Comparison of ENCODE assay signal across 24 mouse cellular contexts in the genomic region with DNA sequence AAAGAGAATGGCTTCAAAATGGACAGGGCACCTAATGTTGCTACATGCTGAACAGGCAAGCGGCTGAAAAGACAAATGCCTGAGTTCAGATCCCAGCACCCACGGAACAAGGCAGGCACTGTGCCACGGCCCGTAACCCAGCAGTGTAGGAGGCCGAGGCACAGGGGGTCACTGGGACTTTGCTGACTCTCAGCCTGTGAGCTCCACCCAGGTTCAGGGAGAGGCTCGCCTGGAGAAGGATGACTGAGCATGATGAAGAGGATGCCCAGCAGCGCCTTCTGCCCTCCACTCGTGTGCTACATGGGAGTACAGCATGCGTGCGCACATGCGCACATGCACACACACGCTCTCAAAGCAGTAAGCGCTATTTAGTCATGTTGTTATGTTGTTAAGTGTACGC. TPM values are rescaled to one million over a fixed set of nuclear protein-coding genes. Genes with fewer than 3 reads are reported as not detected.
DNase-seq lines count a peak whose midpoint lies in the region; ATAC-seq and TF ChIP-seq lines count a peak whose summit lies in the region.
"Had no signal": no experiment of that assay in that cellular context is flagged by ENCODE, and none has a peak within 500 bp of the region (broad histone marks: within the 10 kb centered on the region; RNA-seq: fewer than 3 reads in every experiment).

No protein-coding gene starts in this region.

- no peak overlapping the region for H3K4me3 ChIP-seq in hindbrain, postnatal 0 days (ENCODE audit: low read length)
- no peak overlapping the region for H3K4me3 ChIP-seq in hindbrain, embryonic 16.5 days (ENCODE audit: low read length)
- H3K4me3 ChIP-seq in ES-Bruce4 (ENCODE audit: low read depth, low read length), result peak overlapping the region; percentile 24
- H3K4me3 ChIP-seq in liver, embryonic 15.5 days (replicated peaks), result no peak overlapping the region
- H3K4me3 ChIP-seq: hindbrain, embryonic 13.5 days; limb, embryonic 15.5 days; midbrain, embryonic 13.5 days had no signal

- no peaks in the 10 kb centered on the region for H3K36me3 ChIP-seq in hindbrain, postnatal 0 days (ENCODE audit: insufficient read depth, low read length)
- H3K36me3 ChIP-seq in hindbrain, embryonic 16.5 days (ENCODE audit: control insufficient read depth, insufficient read depth, low read length), result no peaks in the 10 kb centered on the region
- no peaks in the 10 kb centered on the region for H3K36me3 ChIP-seq in ES-Bruce4 (ENCODE audit: control insufficient read depth, insufficient read depth, low read length, poor library complexity, severe bottlenecking)
- no peaks in the 10 kb centered on the region for H3K36me3 ChIP-seq in liver, embryonic 15.5 days (replicated peaks)
- H3K36me3 ChIP-seq: G1E; hindbrain, embryonic 13.5 days; limb, embryonic 15.5 days; midbrain, embryonic 13.5 days had no signal

- H3K27ac ChIP-seq in hindbrain, postnatal 0 days, result no peak overlapping the region
- H3K27ac ChIP-seq in hindbrain, embryonic 16.5 days (ENCODE audit: low read depth, low read length), result no peak overlapping the region
- H3K27ac ChIP-seq in ES-Bruce4 (ENCODE audit: insufficient read depth, low read length), result no peak overlapping the region
- H3K27ac ChIP-seq in liver, embryonic 15.5 days (replicated peaks), result no peak overlapping the region
- H3K27ac ChIP-seq: hindbrain, embryonic 13.5 days; limb, embryonic 15.5 days; midbrain, embryonic 13.5 days; stomach, postnatal 0 days had no signal

- DNase-seq in hindbrain, postnatal 0 days (ENCODE audit: low spot score), result no peak
- DNase-seq in liver, result peak; percentile 67
- no peak for DNase-seq in left cerebral cortex, adult 8-10 months (ENCODE audit: low spot score in 2 of 2)
- no peak for DNase-seq in kidney, postnatal 14 days
- DNase-seq in adrenal gland, adult 2 months, result no peak
- DNase-seq: adrenal gland, postnatal 14 days; cerebellum, adult 8-10 months; gastrocnemius, postnatal 36 days; heart, postnatal 36 days; kidney, postnatal 4 days; layer of hippocampus, adult 9-11 months; left cerebral cortex, postnatal 4 days; right cerebral cortex, postnatal 14 days had no signal

- no peak overlapping the region for H3K4me2 ChIP-seq in hindbrain, postnatal 0 days (ENCODE audit: low read depth, low read length)
- no peak overlapping the region for H3K4me2 ChIP-seq in hindbrain, embryonic 16.5 days (ENCODE audit: low read length)
- no peak overlapping the region for H3K4me2 ChIP-seq in liver, embryonic 15.5 days
- H3K4me2 ChIP-seq: hindbrain, embryonic 13.5 days; limb, embryonic 15.5 days; midbrain, embryonic 13.5 days had no signal

- TF ChIP-seq CTCF in hindbrain, postnatal 0 days (IDR thresholded peaks at IDR 0.05; ENCODE audit: low read depth), result no peak
- no peak for TF ChIP-seq CTCF in ES-Bruce4 (IDR thresholded peaks at IDR 0.05; ENCODE audit: low read depth, low read length)

- no peak for TF ChIP-seq POLR2A in ES-Bruce4 (IDR thresholded peaks at IDR 0.05; ENCODE audit: insufficient read depth, low read length)

- H3K4me1 ChIP-seq in hindbrain, postnatal 0 days (ENCODE audit: insufficient read depth, low read length), result no peaks in the 10 kb centered on the region
- no peaks in the 10 kb centered on the region for H3K4me1 ChIP-seq in hindbrain, embryonic 16.5 days (ENCODE audit: control insufficient read depth, insufficient read depth, low read depth, low read length)
- no peaks in the 10 kb centered on the region for H3K4me1 ChIP-seq in ES-Bruce4 (ENCODE audit: control insufficient read depth, insufficient read depth, low read length)
- H3K4me1 ChIP-seq in liver, embryonic 15.5 days (replicated peaks), result peaks cover 17% of the 10 kb centered on the region
- H3K4me1 ChIP-seq: hindbrain, embryonic 13.5 days; limb, embryonic 15.5 days; midbrain, embryonic 13.5 days had no signal

- WGBS in hindbrain, postnatal 0 days, result 85% methylated on average over 14 of the region's 14 CpGs
- whole genome bisulfite sequencing in hindbrain, embryonic 16.5 days, result 86% methylated on average over 14 of the region's 14 CpGs
- 80% methylated on average over 14 of the region's 14 CpGs for WGBS in liver, embryonic 15.5 days (ENCODE audit: insufficient replicate concordance)

- 0 out of 2 replicates have a peak, but pooled peaks have one; percentile 38 for ATAC-seq in hindbrain, postnatal 0 days
- ATAC-seq in hindbrain, embryonic 16.5 days, result no peak
- ATAC-seq in liver, embryonic 15.5 days (ENCODE audit: insufficient read depth), result peak; percentile 75; the same call in 1 of the 2 replicates
- ATAC-seq: activated CD4-positive, CD25-positive, alpha-beta regulatory T cell, adult 4 months; lung, postnatal 0 days; midbrain, embryonic 13.5 days; Patski had no signal

- no peaks in the 10 kb centered on the region for H3K9me3 ChIP-seq in hindbrain, postnatal 0 days (ENCODE audit: low read length)
- H3K9me3 ChIP-seq in hindbrain, embryonic 16.5 days (ENCODE audit: control insufficient read depth, low read length), result no peaks in the 10 kb centered on the region
- no peaks in the 10 kb centered on the region for H3K9me3 ChIP-seq in ES-Bruce4 (replicated peaks; ENCODE audit: control insufficient read depth, insufficient read depth, low read length, poor library complexity, severe bottlenecking)
- H3K9me3 ChIP-seq in liver, embryonic 15.5 days (replicated peaks), result no peaks in the 10 kb centered on the region
- H3K9me3 ChIP-seq: G1E; hindbrain, embryonic 13.5 days; limb, embryonic 15.5 days; midbrain, embryonic 13.5 days had no signal

- no peak for TF ChIP-seq EP300 in ES-Bruce4 (IDR thresholded peaks at IDR 0.05; ENCODE audit: insufficient read depth, low read depth, low read length)

- no peaks in the 10 kb centered on the region for H3K27me3 ChIP-seq in hindbrain, postnatal 0 days (ENCODE audit: insufficient read depth, low read length)
- H3K27me3 ChIP-seq in hindbrain, embryonic 16.5 days (replicated peaks; ENCODE audit: control insufficient read depth, insufficient read depth, low read length), result no peaks in the 10 kb centered on the region
- H3K27me3 ChIP-seq in ES-Bruce4 (ENCODE audit: control insufficient read depth, insufficient read depth, low read length, poor library complexity, severe bottlenecking), result no peaks in the 10 kb centered on the region; the same call in 1 of the 2 replicates
- no peaks in the 10 kb centered on the region for H3K27me3 ChIP-seq in liver, embryonic 15.5 days
- H3K27me3 ChIP-seq: hindbrain, embryonic 13.5 days; limb, embryonic 15.5 days; midbrain, embryonic 13.5 days; Patski had no signal

- no peak overlapping the region for H3K9ac ChIP-seq in hindbrain, postnatal 0 days (replicated peaks; ENCODE audit: low read length)
- H3K9ac ChIP-seq in hindbrain, embryonic 16.5 days (ENCODE audit: low read depth, low read length), result no peak overlapping the region
- no peak overlapping the region for H3K9ac ChIP-seq in ES-Bruce4 (ENCODE audit: low read depth, poor library complexity, severe bottlenecking)
- H3K9ac ChIP-seq in liver, embryonic 15.5 days, result no peak overlapping the region
- H3K9ac ChIP-seq: hindbrain, embryonic 13.5 days; limb, embryonic 15.5 days; midbrain, embryonic 13.5 days had no signal

RNA-seq across cellular contexts. Expression of a gene that starts 3.2 kb away (rescaled TPM):
- 8.1 and 13.5 TPM in 2 replicates for total RNA-seq in hindbrain, postnatal 0 days (2014; rRNA removed)
- polyA plus RNA-seq in hindbrain, postnatal 0 days (2015; fragmentation: Nextera tagmentation; extraction: Ambion mirVana), result 3.8 and 3.9 TPM in 2 replicates
- polyA plus RNA-seq in hindbrain, embryonic 16.5 days (2015; fragmentation: Nextera tagmentation; extraction: Ambion mirVana), result 2.9 and 3.0 TPM in 2 replicates
- 0.26 and 0.58 TPM in 2 replicates for polyA plus RNA-seq in ES-Bruce4 (2011; ENCODE audit: insufficient read depth, insufficient read length, low read depth, missing spikeins)
- 14.9 and 15.4 TPM in 2 replicates for polyA plus RNA-seq in liver, embryonic 15.5 days (2015; fragmentation: Nextera tagmentation; extraction: Ambion mirVana)
- 10 to 100 TPM; 35.0 to 49.8 (median 43.9) TPM for total RNA-seq in left cerebral cortex, adult 8-10 months (2022)
- total RNA-seq in adrenal gland, adult 2 months (2021), result 10 to 100 TPM; 32.0 to 56.3 TPM
- polyA plus RNA-seq in adrenal gland, adult 2 months (2012; rRNA removed), result 7.8 TPM in 2 replicates

RNA-seq across cellular contexts. Expression of a gene that starts 11.9 kb away (rescaled TPM):
- total RNA-seq in hindbrain, postnatal 0 days (2014; rRNA removed), result 26.6 and 30.3 TPM in 2 replicates
- 35.3 and 39.5 TPM in 2 replicates for polyA plus RNA-seq in hindbrain, postnatal 0 days (2015; fragmentation: Nextera tagmentation; extraction: Ambion mirVana)
- 41.3 and 44.8 TPM in 2 replicates for polyA plus RNA-seq in hindbrain, embryonic 16.5 days (2015; fragmentation: Nextera tagmentation; extraction: Ambion mirVana)
- 18.2 and 29.6 TPM in 2 replicates for polyA plus RNA-seq in ES-Bruce4 (2011; ENCODE audit: insufficient read depth, insufficient read length, low read depth, missing spikeins)
- polyA plus RNA-seq in liver, embryonic 15.5 days (2015; fragmentation: Nextera tagmentation; extraction: Ambion mirVana), result 12.7 and 13.5 TPM in 2 replicates
- total RNA-seq in left cerebral cortex, adult 8-10 months (2022), result 10 to 100 TPM; 11.7 to 16.2 (median 14.8) TPM
- 10 to 100 TPM; 37.3 to 39.7 TPM for total RNA-seq in adrenal gland, adult 2 months (2021)
- polyA plus RNA-seq in adrenal gland, adult 2 months (2012; rRNA removed), result 16.1 and 16.4 TPM in 2 replicates
